Mouse (Mus musculus) liver, adult 2 months (tissue): ENCODE measurements around the gene Sulf2. TPM values are rescaled to one million over a fixed set of nuclear protein-coding genes. Genes with fewer than 3 reads are reported as not detected.

Experiments used
- DNase-seq: peaks from one replicate; pipeline ENCODE4 v3.0.0-alpha.2; 2011; ENCODE audit warnings: low read depth, low spot score; ENCODE audit errors: extremely low read depth
- H3K27ac ChIP-seq: fragments of 200-500 bp; replicated peaks from 2 replicates; pipeline ENCODE4 v1.5.1; 2012; ENCODE audit warnings: low read depth, mild to moderate bottlenecking, control low read depth, inconsistent platforms, low read length; ENCODE audit not compliant: insufficient read depth
- H3K27me3 ChIP-seq: fragments of 200-500 bp; 2 replicates; pipeline ENCODE4 v1.6.1; 2012; ENCODE audit warnings: mild to moderate bottlenecking, moderate library complexity, low read length, inconsistent platforms; ENCODE audit not compliant: control insufficient read depth, insufficient read depth
- H3K36me3 ChIP-seq: fragments of 200-500 bp; 2 replicates; pipeline ENCODE4 v1.6.1; 2012; ENCODE audit warnings: low read length, inconsistent platforms; ENCODE audit not compliant: control insufficient read depth, insufficient read depth
- H3K4me1 ChIP-seq: fragments of 200-500 bp; 2 replicates; pipeline ENCODE4 v1.6.1; 2011; ENCODE audit warnings: low read length; ENCODE audit not compliant: control insufficient read depth, insufficient read depth
- H3K4me3 ChIP-seq: fragments of 200-500 bp; 2 replicates; pipeline ENCODE4 v1.5.1; 2011; ENCODE audit warnings: low read depth, mild to moderate bottlenecking, control low read depth, low read length, moderate library complexity; ENCODE audit not compliant: insufficient read depth
- H3K79me2 ChIP-seq: fragments of 200-500 bp; 2 replicates; pipeline ENCODE4 v1.6.1; 2012; ENCODE audit warnings: inconsistent platforms, mild to moderate bottlenecking, low read length, moderate library complexity; ENCODE audit not compliant: control insufficient read depth, insufficient read depth
- H3K9ac ChIP-seq: fragments of 200-500 bp; 2 replicates; pipeline ENCODE4 v1.6.1; 2012; ENCODE audit warnings: low read depth, mild to moderate bottlenecking, control low read depth, inconsistent platforms, low read length
- CTCF ChIP-seq: fragments of 200-500 bp; IDR thresholded peaks from 2 replicates; pipeline ENCODE4 v1.5.1; 2011; ENCODE audit warnings: low read depth, low read length, control low read depth
- POLR2A ChIP-seq: fragments of 200-500 bp; IDR thresholded peaks from 2 replicates; pipeline ENCODE4 v1.6.1; 2011; ENCODE audit warnings: low read length, control low read depth; ENCODE audit not compliant: insufficient read depth; ENCODE audit errors: extremely low read depth
- WGBS: fragments of 180-500 bp; shearing (Covaris S2); methylation state at CpG from one replicate; pipeline ENCODE4 v1.1.7; 2018; 5-methylcytosine and 5-hydroxymethylcytosine counted together
- polyA plus RNA-seq: library from polyadenylated mRNA; depleted of rRNA; stranded (reverse); fragments of >200 nt; gene quantifications from 2 replicates; pipeline ENCODE4 v1.2.3, GENCODE M21; 2012
- total RNA-seq: library from RNA; depleted of rRNA; stranded (reverse); fragments of >200 nt; gene quantifications from 2 replicates; pipeline ENCODE4 v1.2.3, GENCODE M21; 2014

The Sulf2 gene
- total and polyA plus RNA-seq, 2 experiments = 7.8 to 16.1 TPM

DNA sequence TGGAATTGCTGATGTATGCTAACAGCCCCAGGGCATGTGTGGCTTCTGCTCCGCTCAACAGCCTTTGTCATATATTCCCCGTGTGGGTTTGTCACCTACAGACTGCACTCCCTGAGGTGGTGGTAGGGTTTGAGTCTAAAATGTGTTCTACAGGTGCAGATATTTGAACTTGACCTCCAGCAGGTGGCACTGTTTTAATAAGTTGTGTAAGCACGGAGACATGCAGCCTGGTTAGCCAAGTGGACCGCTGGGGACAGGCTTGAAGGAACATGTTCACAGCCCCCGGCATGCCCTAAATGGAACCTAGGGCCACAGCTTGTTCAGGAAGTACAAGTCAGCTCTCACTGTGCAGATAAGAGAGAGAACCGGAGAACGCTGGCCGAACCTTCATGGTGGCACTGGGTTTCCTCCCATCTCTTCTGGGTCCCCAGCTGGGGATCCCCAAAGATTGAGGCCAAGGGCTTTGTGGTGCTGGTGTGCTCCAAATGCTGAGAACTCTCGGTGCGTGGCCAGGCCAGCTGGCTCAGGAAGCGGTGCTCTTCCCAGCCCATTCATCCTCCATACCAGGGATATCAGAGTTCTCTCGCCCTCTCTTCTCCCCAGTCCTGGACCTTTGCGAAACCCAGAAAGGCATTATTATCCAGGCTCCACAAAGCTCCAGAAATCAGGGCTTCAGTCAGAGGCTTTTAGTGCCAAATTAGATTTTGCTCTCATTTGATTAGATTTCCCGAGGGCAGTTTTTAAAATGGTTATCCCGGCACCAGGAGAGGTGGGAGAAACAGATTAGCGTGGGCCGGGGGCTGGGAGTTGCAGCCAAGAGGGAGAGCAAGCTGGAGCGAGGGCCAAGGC, 57.8 kb downstream of the Sulf2 start:
- TF ChIP-seq POLR2A = no peak
- TF ChIP-seq CTCF = peak; percentile 59
- H3K9ac ChIP-seq = no peak overlapping the region
- H3K4me3 ChIP-seq = no peak overlapping the region
- H3K36me3 ChIP-seq = no peaks in the 10 kb centered on the region
- WGBS = 75% methylated on average over 18 of the region's 18 CpGs
- H3K27me3 ChIP-seq = no peaks in the 10 kb centered on the region
- DNase-seq = peak; percentile 69
- H3K79me2 ChIP-seq = no peaks in the 10 kb centered on the region
- H3K27ac ChIP-seq = no peak overlapping the region
- H3K4me1 ChIP-seq = peaks cover 22% of the 10 kb centered on the region

DNA sequence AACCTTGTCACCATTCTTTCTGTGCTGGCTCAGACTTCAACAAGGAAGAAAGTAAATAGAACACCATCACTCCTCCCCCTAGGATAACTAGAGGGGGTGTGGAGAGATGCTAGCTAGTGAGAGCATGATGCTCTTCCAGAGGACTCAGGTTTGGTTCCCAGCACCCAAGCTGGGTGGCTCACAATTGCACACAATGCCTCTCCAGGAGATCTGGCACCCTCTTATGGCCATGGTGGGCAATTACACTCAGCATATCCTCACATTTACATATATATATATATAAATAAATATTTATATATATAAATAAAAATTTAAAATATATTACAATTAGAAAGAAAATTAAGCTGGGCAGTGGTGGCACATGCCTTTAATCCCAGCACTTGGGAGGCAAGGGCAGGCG, 58.6 kb downstream of the Sulf2 start:
- WGBS = 95% methylated on average over 1 of the region's 1 CpGs
- H3K9ac ChIP-seq = no peak overlapping the region

DNA sequence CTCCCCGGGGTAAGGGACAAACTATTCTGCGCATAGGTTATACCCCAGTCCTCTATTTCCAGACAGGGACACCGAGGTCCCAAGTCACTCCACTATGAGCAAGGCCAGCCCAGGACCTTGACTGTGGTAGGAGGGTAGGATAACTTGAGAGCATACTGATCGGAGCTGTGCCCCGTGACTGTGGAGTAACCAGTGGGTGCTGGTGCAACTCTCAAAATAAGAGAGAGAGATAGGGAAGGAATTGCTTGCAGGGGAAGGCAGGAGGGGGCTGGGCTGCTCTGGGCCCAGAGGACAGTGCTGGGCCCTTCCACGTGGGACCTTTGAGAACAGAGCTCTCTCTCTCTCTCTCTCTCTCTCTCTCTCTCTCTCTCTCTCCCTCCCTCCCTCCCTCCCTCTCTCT, 59.2 kb downstream of the Sulf2 start:
- no peak overlapping the region for H3K27ac ChIP-seq
- no peak overlapping the region for H3K9ac ChIP-seq
- TF ChIP-seq CTCF (no peak), POLR2A (no peak)
- DNase-seq = no peak
- H3K36me3 ChIP-seq = no peaks in the 10 kb centered on the region
- no peaks in the 10 kb centered on the region for H3K27me3 ChIP-seq
- H3K4me3 ChIP-seq = no peak overlapping the region
- no peaks in the 10 kb centered on the region for H3K79me2 ChIP-seq
- peaks cover 33% of the 10 kb centered on the region for H3K4me1 ChIP-seq
- WGBS = 98% methylated on average over 6 of the region's 6 CpGs

More for the DNA sequence above, 58.6 kb downstream of the Sulf2 start:
- Histone ChIP-seq H3K4me3 (no peak overlapping the region), H3K36me3 (no peaks in the 10 kb centered on the region), H3K4me1 (peaks cover 28% of the 10 kb centered on the region), H3K79me2 (no peaks in the 10 kb centered on the region), H3K27ac (no peak overlapping the region), H3K27me3 (no peaks in the 10 kb centered on the region)
- no peak for DNase-seq
- TF ChIP-seq POLR2A (no peak), CTCF (peak; percentile 33)

DNA sequence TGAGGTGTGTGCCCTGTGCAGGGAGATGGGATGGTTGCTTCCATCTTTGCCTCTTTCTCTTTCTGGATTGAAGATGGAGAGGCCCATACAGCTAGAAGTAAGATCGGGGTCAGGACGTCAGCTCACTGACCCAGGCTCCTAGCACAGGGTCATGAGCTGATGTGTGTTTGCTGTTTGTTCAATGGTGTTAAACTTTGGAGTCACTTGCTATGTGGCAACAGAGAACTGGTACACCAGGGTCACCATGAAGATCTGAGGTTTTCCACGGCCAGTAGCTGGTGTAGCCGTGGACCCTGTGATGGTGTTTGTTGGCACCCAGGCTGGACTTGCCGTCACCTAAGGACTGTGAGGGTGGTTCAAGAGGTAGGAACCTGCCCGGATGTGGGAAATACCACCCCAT, 63.1 kb downstream of the Sulf2 start:
- WGBS = 25% methylated on average over 6 of the region's 6 CpGs
- Histone ChIP-seq H3K9ac (0 out of 2 replicates have a peak overlapping the region, but pooled peaks have one; percentile 7), H3K4me1 (peaks cover 19% of the 10 kb centered on the region), H3K27me3 (no peaks in the 10 kb centered on the region), H3K4me3 (no peak overlapping the region), H3K27ac (peak overlapping the region; percentile 72), H3K79me2 (no peaks in the 10 kb centered on the region), H3K36me3 (no peaks in the 10 kb centered on the region)
- TF ChIP-seq POLR2A (no peak), CTCF (no peak)
- DNase-seq = peak; percentile 98

DNA sequence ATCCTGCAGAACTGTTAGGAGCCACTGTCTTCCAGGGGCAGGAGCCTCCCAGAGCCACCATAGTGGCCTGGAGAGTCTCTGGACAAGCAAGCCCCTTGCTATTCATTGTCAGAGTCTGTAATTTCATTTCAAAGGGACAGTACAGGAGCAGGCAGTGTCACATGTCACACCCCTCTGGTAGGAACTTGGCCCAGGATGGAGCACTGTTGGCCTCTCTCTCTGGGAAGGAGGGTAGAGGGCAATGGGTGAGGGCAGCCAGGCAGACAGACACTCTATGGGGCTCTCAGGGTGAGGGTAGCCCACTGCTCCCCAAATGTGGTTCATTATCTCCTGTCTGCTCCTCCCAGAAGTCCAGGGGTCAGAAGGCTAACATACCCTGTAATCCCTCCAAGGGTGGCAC, 63.9 kb downstream of the Sulf2 start:
- no peaks in the 10 kb centered on the region for H3K27me3 ChIP-seq
- H3K4me3 ChIP-seq = no peak overlapping the region
- H3K9ac ChIP-seq = no peak overlapping the region
- H3K79me2 ChIP-seq = no peaks in the 10 kb centered on the region
- TF ChIP-seq POLR2A (no peak), CTCF (no peak)
- peak overlapping the region; percentile 63 for H3K27ac ChIP-seq
- H3K36me3 ChIP-seq = no peaks in the 10 kb centered on the region
- DNase-seq = peak; percentile 85
- H3K4me1 ChIP-seq = peaks cover 19% of the 10 kb centered on the region

DNA sequence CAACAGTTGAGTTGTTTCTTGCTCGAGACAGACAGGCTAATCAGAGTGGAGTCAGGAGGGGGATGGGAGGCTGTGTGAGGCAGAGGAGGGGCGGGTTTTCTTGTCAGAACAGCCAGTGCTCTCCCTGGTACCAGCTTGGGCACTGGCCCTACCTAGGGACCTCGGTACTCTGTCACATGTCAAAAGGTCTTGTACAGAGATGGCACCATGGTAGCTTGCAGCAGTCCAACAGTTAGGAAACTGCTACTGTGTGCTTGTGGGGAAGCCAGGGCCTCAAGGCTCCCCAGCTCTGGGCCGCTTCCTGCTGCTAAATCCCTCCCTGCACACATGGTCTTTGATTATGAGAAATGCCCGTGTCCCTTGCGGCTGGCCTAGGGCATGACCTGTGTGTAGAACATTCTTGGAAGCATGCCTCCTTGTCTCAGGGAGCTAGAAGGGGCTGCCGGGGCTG, 65.3 kb downstream of the Sulf2 start:
- TF ChIP-seq POLR2A (no peak), CTCF (no peak)
- no peaks in the 10 kb centered on the region for H3K36me3 ChIP-seq
- no peak overlapping the region for H3K9ac ChIP-seq
- H3K79me2 ChIP-seq = no peaks in the 10 kb centered on the region
- peak; percentile 74 for DNase-seq
- H3K27ac ChIP-seq = no peak overlapping the region
- no peak overlapping the region for H3K4me3 ChIP-seq
- H3K4me1 ChIP-seq = peaks cover 19% of the 10 kb centered on the region
- WGBS = 43% methylated on average over 7 of the region's 7 CpGs
- H3K27me3 ChIP-seq = no peaks in the 10 kb centered on the region
